Mouse (Mus musculus) neural tube, embryonic 13.5 days (tissue): ENCODE measurements around the gene Ints14. TPM values are rescaled to one million over a fixed set of nuclear protein-coding genes. Genes with fewer than 3 reads are reported as not detected.
"Not testable (repeated sequence)": the region's sequence is repeated elsewhere in the genome, so short reads cannot be mapped to it uniquely, and the experiment has no call there.

Experiments
- ATAC-seq: fragments of 200-750 bp; cut with Nextera tagmentation; 2 replicates; pipeline ENCODE4 v1.8.0; 2017; ENCODE audit warnings: low read depth, mild to moderate bottlenecking, moderate TSS enrichment, moderate library complexity
- H3K27ac ChIP-seq: fragments of 300-500 bp; sonication (generic); replicated peaks from 2 replicates; pipeline ENCODE4 v1.5.1; 2015; ENCODE audit warnings: moderate library complexity, mild to moderate bottlenecking, inconsistent platforms
- H3K27me3 ChIP-seq: fragments of 300-500 bp; sonication (generic); 2 replicates; pipeline ENCODE4 v1.6.1; 2015; ENCODE audit warnings: mild to moderate bottlenecking, inconsistent platforms
- H3K36me3 ChIP-seq: fragments of 300-500 bp; sonication (generic); 2 replicates; pipeline ENCODE4 v1.6.1; 2015; ENCODE audit warnings: mild to moderate bottlenecking, inconsistent platforms
- H3K4me1 ChIP-seq: fragments of 300-500 bp; sonication (generic); replicated peaks from 2 replicates; pipeline ENCODE4 v1.6.1; 2015; ENCODE audit warnings: inconsistent platforms
- H3K4me2 ChIP-seq: fragments of 300-500 bp; sonication (generic); 2 replicates; pipeline ENCODE4 v1.6.1; 2015; ENCODE audit warnings: inconsistent platforms, mild to moderate bottlenecking, moderate library complexity
- H3K4me3 ChIP-seq: fragments of 300-500 bp; sonication (generic); 2 replicates; pipeline ENCODE4 v1.5.1; 2015; ENCODE audit warnings: mild to moderate bottlenecking, inconsistent platforms
- H3K9ac ChIP-seq: fragments of 300-500 bp; sonication (generic); 2 replicates; pipeline ENCODE4 v1.6.1; 2015; ENCODE audit warnings: moderate library complexity, mild to moderate bottlenecking, inconsistent platforms
- H3K9me3 ChIP-seq: fragments of 300-500 bp; sonication (generic); 2 replicates; pipeline ENCODE4 v1.6.1; 2016; ENCODE audit warnings: inconsistent platforms
- WGBS: fragments of 180-500 bp; shearing (Covaris S2); methylation state at CpG from one replicate; pipeline ENCODE4 v1.1.7; 2015; 5-methylcytosine and 5-hydroxymethylcytosine counted together
- microRNA-seq: library from miRNA; unstranded; fragments of <30 nt; microRNA quantifications from one replicate; pipeline ENCODE4, GENCODE M21; 2016
- polyA plus RNA-seq: library from polyadenylated mRNA; unstranded; fragments of >200 nt; fragmentation: Nextera tagmentation; extraction: Ambion mirVana; gene quantifications from 2 replicates; pipeline ENCODE4 v1.2.1, GENCODE M21; 2015

Gene Ints14
- polyA plus RNA-seq, 1 experiment from 2014 or later = 41.6 TPM

GRCm38 (mm10) chr9:65022580-65023135 is 62.0 kb downstream of the Ints14 start:
- ATAC-seq = no peak
- H3K27me3 ChIP-seq = no peaks in the 10 kb centered on the region
- H3K4me2 ChIP-seq = no peak overlapping the region
- 0 out of 2 replicates have a peak overlapping the region, but pooled peaks have one; percentile 99 for H3K9ac ChIP-seq
- H3K4me1 ChIP-seq = peaks cover 46% of the 10 kb centered on the region
- peak overlapping the region; percentile 95; the same call in 1 of the 2 replicates for H3K27ac ChIP-seq
- WGBS = 71% methylated on average over 4 of the region's 4 CpGs
- H3K4me3 ChIP-seq = no peak overlapping the region
- H3K36me3 ChIP-seq = no peaks in the 10 kb centered on the region
- no peaks in the 10 kb centered on the region for H3K9me3 ChIP-seq

- Histone ChIP-seq H3K27me3 (no peaks in the 10 kb centered on the region), H3K9ac (no peak overlapping the region), H3K27ac (no peak overlapping the region), H3K36me3 (no peaks in the 10 kb centered on the region), H3K4me1 (peaks cover 38% of the 10 kb centered on the region), H3K4me3 (no peak overlapping the region), H3K4me2 (no peak overlapping the region), H3K9me3 (no peaks in the 10 kb centered on the region)
- WGBS = 97% methylated on average over 3 of the region's 3 CpGs
- no peak for ATAC-seq
Measured at GRCm38 (mm10) chr9:65023447-65023846, 62.7 kb downstream of the Ints14 start.

- peaks cover 12% of the 10 kb centered on the region for H3K4me1 ChIP-seq
- no peak overlapping the region for H3K27ac ChIP-seq
- H3K36me3 ChIP-seq = no peaks in the 10 kb centered on the region
- 72% methylated on average over 7 of the region's 7 CpGs for WGBS
- H3K9ac ChIP-seq = no peak overlapping the region
- H3K9me3 ChIP-seq = no peaks in the 10 kb centered on the region
- H3K4me3 ChIP-seq = no peak overlapping the region
- no peak for ATAC-seq
- no peak overlapping the region for H3K4me2 ChIP-seq
- no peaks in the 10 kb centered on the region for H3K27me3 ChIP-seq
Measured at GRCm38 (mm10) chr9:65027241-65027640, 66.5 kb downstream of the Ints14 start.

- H3K36me3 ChIP-seq = no peaks in the 10 kb centered on the region
- no peak overlapping the region for H3K4me2 ChIP-seq
- WGBS = 93% methylated on average over 5 of the region's 5 CpGs
- no peak for ATAC-seq
- H3K27me3 ChIP-seq = no peaks in the 10 kb centered on the region
- no peak overlapping the region for H3K9ac ChIP-seq
- H3K27ac ChIP-seq = no peak overlapping the region
- peaks cover 9% of the 10 kb centered on the region for H3K4me1 ChIP-seq
- no peaks in the 10 kb centered on the region for H3K9me3 ChIP-seq
- no peak overlapping the region for H3K4me3 ChIP-seq
Measured at GRCm38 (mm10) chr9:65028313-65028712, 67.6 kb downstream of the Ints14 start.

- H3K27ac ChIP-seq, H3K9me3 ChIP-seq, H3K9ac ChIP-seq, H3K4me3 ChIP-seq, H3K4me2 ChIP-seq, H3K36me3 ChIP-seq, H3K27me3 ChIP-seq, ATAC-seq: not testable (repeated sequence)
- H3K4me1 ChIP-seq = peaks cover 21% of the 10 kb centered on the region
- 68% methylated on average over 5 of the region's 5 CpGs for WGBS
Measured at GRCm38 (mm10) chr9:65031355-65031754, 70.7 kb downstream of the Ints14 start.

GRCm38 (mm10) chr9:65031894-65032268 is 71.2 kb downstream of the Ints14 start:
- Histone ChIP-seq H3K36me3 (peaks cover 5% of the 10 kb centered on the region), H3K9me3 (no peaks in the 10 kb centered on the region), H3K27me3 (no peaks in the 10 kb centered on the region), H3K9ac (peak overlapping the region; percentile 41; the same call in 1 of the 2 replicates), H3K4me2 (peak overlapping the region; percentile 16; the same call in 1 of the 2 replicates), H3K4me3 (peak overlapping the region; percentile 99), H3K4me1 (peaks cover 21% of the 10 kb centered on the region), H3K27ac (no peak overlapping the region)
- 37% methylated on average over 4 of the region's 4 CpGs for WGBS
- ATAC-seq = peak; percentile 45; the same call in 1 of the 2 replicates

- Histone ChIP-seq H3K27ac (peak within 1 kb of the TSS; percentile 91), H3K36me3 (peaks cover 11% of the 10 kb centered on the region), H3K9ac (peak within 1 kb of the TSS; percentile 99), H3K4me2 (peak within 1 kb of the TSS; percentile 97), H3K27me3 (no peaks in the 10 kb centered on the region), H3K4me3 (peak within 1 kb of the TSS; percentile 99), H3K9me3 (no peaks in the 10 kb centered on the region), H3K4me1 (peaks cover 21% of the 10 kb centered on the region)
- under 1% methylated on average over 83 of the region's 85 CpGs for WGBS
- ATAC-seq = peak; percentile 96
Measured at GRCm38 (mm10) chr9:65032269-65033108, 71.8 kb downstream of the Ints14 start, which contains the start of gene Dpp8. Gene Dpp8, plus strand, starts transcription at chr9:65032414.

GRCm38 (mm10) chr9:65036456-65036855 is 75.8 kb downstream of the Ints14 start:
- no peak overlapping the region for H3K9ac ChIP-seq
- no peaks in the 10 kb centered on the region for H3K27me3 ChIP-seq
- no peak for ATAC-seq
- no peak overlapping the region for H3K27ac ChIP-seq
- H3K36me3 ChIP-seq = peaks cover 48% of the 10 kb centered on the region
- no peak overlapping the region for H3K4me3 ChIP-seq
- peaks cover 21% of the 10 kb centered on the region for H3K4me1 ChIP-seq
- 72% methylated on average over 1 of the region's 1 CpGs for WGBS
- H3K4me2 ChIP-seq = no peak overlapping the region
- H3K9me3 ChIP-seq = no peaks in the 10 kb centered on the region

Small RNA genes lying within 50 kb of the gene (microRNA-seq; reads per million reads assigned to microRNA genes)
- gene Gm25640 = not detected

Other genes starting within 250 kb of the Ints14 start
- 356 and 415 TPM in 2 replicates for gene Rab11a, start 223.1 kb upstream of the Ints14 start, polyA plus RNA-seq
- 9.1 and 9.7 TPM in 2 replicates for gene Dennd4a, start 149.6 kb upstream of the Ints14 start, polyA plus RNA-seq
- 0.04 and 0.10 TPM in 2 replicates for gene Slc24a1, start 9.3 kb upstream of the Ints14 start, polyA plus RNA-seq
- gene Hacd3, start 60.8 kb downstream of the Ints14 start, polyA plus RNA-seq = 203 and 214 TPM in 2 replicates
- gene Dpp8, start 71.5 kb downstream of the Ints14 start, polyA plus RNA-seq = 37.4 and 39.3 TPM in 2 replicates
- 8.9 and 10.3 TPM in 2 replicates for gene Igdcc4, start 140.6 kb downstream of the Ints14 start, polyA plus RNA-seq
- 12.3 and 12.9 TPM in 2 replicates for gene Igdcc3, start 180.3 kb downstream of the Ints14 start, polyA plus RNA-seq
- gene Parp16, start 234.4 kb downstream of the Ints14 start, polyA plus RNA-seq = 5.4 and 6.8 TPM in 2 replicates